Mouse (Mus musculus) heart, postnatal 0 days (tissue): ENCODE data around the gene Ap2m1. TPM values are rescaled to one million over a fixed set of nuclear protein-coding genes. Genes with fewer than 3 reads are reported as not detected.

Experiments used
- ATAC-seq: fragments of 200-750 bp; cut with Nextera tagmentation; 2 replicates; pipeline ENCODE4 v1.8.0; 2017; ENCODE audit warnings: low read depth, moderate number of reproducible peaks, moderate library complexity; ENCODE audit not compliant: insufficient read depth
- DNase-seq: peaks from one replicate; pipeline ENCODE4 v3.0.0-alpha.2; 2016; ENCODE audit warnings: low spot score
- H3K27ac ChIP-seq: fragments of 300-500 bp; sonication (generic); 2 replicates; pipeline ENCODE4 v1.5.1; 2014; ENCODE audit warnings: low read depth, mild to moderate bottlenecking
- H3K27me3 ChIP-seq: fragments of 300-500 bp; sonication (generic); 2 replicates; pipeline ENCODE4 v1.6.1; 2014; ENCODE audit warnings: low read length, mixed read lengths; ENCODE audit not compliant: control insufficient read depth, insufficient read depth
- H3K36me3 ChIP-seq: fragments of 300-500 bp; sonication (generic); replicated peaks from 2 replicates; pipeline ENCODE4 v1.6.1; 2014; ENCODE audit warnings: low read length, mixed read lengths; ENCODE audit not compliant: control insufficient read depth, insufficient read depth
- H3K4me1 ChIP-seq: fragments of 300-500 bp; sonication (generic); 2 replicates; pipeline ENCODE4 v1.6.1; 2014; ENCODE audit warnings: antibody characterized with exemption; ENCODE audit not compliant: control insufficient read depth, insufficient read depth
- H3K4me2 ChIP-seq: fragments of 300-500 bp; sonication (generic); 2 replicates; pipeline ENCODE4 v1.6.1; 2014; ENCODE audit warnings: low read depth, mild to moderate bottlenecking, low read length, moderate library complexity
- H3K4me3 ChIP-seq: fragments of 300-500 bp; sonication (generic); 2 replicates; pipeline ENCODE4 v1.5.1; 2014; ENCODE audit warnings: low read depth, low read length
- H3K9ac ChIP-seq: fragments of 300-500 bp; sonication (generic); replicated peaks from 2 replicates; pipeline ENCODE4 v1.6.1; 2014; ENCODE audit warnings: low read depth, low read length, mixed read lengths
- H3K9me3 ChIP-seq: fragments of 300-500 bp; sonication (generic); replicated peaks from 2 replicates; pipeline ENCODE4 v1.6.1; 2016; ENCODE audit warnings: low read length; ENCODE audit not compliant: control insufficient read depth
- CTCF ChIP-seq: IDR thresholded peaks from 2 replicates; pipeline ENCODE4 v1.5.1; 2016; ENCODE audit warnings: antibody characterized with exemption, control low read depth, low read depth
- EP300 ChIP-seq: IDR thresholded peaks from 2 replicates; pipeline ENCODE4 v1.6.1; 2016; ENCODE audit warnings: antibody characterized with exemption, low read depth
- WGBS: fragments of 180-500 bp; shearing (Covaris S2); extraction: QIAGEN DNeasy Blood & Tissue Kit; methylation state at CpG from one replicate; pipeline ENCODE4 v1.1.7; 2014; 5-methylcytosine and 5-hydroxymethylcytosine counted together
- polyA plus RNA-seq: library from polyadenylated mRNA; unstranded; fragments of >200 nt; fragmentation: Nextera tagmentation; extraction: Ambion mirVana; gene quantifications from 2 replicates; pipeline ENCODE4 v1.2.1, GENCODE M21; 2015
- total RNA-seq: library from RNA; depleted of rRNA; stranded (reverse); fragments of >200 nt; gene quantifications from 2 replicates; pipeline ENCODE4 v1.2.3, GENCODE M21; 2014; ENCODE audit warnings: low replicate concordance

Gene Ap2m1
- total and polyA plus RNA-seq, 2 experiments from 2014 or later = 363 to 429 TPM

DNA sequence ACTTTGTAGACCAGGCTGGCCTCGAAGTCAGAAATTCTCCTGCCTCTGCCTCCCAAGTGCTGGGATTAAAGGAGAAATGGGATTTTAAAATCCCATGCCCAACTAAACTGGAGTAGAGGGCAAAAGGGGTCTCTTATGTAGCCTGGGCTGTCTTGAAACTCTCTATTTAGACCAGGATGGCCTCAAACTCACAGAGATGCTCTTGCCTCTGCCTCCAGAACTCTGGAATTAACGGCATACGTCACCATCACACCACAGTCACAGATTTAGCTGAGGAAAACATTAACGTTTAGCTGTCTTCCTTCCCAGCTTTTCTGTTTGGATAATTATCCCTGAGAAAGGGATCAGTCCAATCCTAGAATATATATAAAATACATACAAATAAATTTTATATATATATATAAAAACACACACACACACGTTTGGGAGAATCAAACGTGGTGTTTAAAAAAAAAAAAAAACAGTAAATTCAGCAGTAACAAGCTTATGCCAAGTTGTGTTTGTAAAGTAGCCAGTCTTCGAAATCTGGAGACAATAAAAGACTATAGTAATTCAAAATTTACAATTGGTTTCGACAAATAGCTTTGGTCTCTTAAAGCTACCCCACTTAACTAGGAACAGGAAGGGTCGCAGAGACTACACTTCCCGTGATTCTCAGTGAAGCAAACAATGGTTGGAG lies 522 bp upstream of the Ap2m1 start:
- WGBS = 41% methylated on average over 10 of the region's 10 CpGs
- no peak for ATAC-seq
- H3K4me2 ChIP-seq = 0 out of 2 replicates have a peak overlapping the region, but pooled peaks have one; percentile 25
- H3K9ac ChIP-seq = no peak overlapping the region
- peaks cover 21% of the 10 kb centered on the region for H3K4me1 ChIP-seq
- TF ChIP-seq EP300 = no peak
- no peak for TF ChIP-seq CTCF
- no peak overlapping the region for H3K4me3 ChIP-seq
- H3K9me3 ChIP-seq = no peaks in the 10 kb centered on the region
- no peak overlapping the region for H3K27ac ChIP-seq
- no peak for DNase-seq
- H3K36me3 ChIP-seq = peaks cover 53% of the 10 kb centered on the region
- H3K27me3 ChIP-seq = no peaks in the 10 kb centered on the region

DNA sequence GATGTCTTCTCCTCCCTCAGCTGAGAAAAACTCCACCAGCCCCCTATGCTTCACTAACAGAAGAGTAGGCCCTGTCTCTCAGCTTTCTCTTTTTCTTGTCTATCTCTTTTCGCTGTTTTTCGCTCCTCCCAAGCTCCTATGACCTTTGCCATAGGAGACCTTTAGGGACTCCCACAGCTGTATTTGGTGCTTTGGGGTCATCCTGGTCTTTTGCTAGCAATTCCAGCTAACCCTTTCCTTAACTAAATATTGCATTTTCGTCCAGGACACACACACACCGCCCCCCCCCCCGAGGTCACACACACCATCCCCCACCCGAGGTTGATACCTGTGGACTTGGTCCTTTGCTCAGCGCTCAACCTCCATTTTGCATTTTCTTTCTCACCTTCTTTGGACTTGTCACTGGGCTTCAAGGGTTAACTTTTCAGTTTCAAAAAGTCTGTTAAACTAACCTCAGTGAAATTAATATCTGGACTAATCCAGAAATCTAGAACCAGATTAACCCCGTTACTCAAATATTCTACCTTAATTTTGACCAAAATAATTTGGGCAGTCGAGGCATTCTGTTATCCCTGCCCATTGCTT lies 895 bp downstream of the Ap2m1 start:
- Histone ChIP-seq H3K27ac (peak overlapping the region; percentile 93), H3K27me3 (no peaks in the 10 kb centered on the region), H3K9ac (peak overlapping the region; percentile 92), H3K4me2 (peak overlapping the region; percentile 80), H3K36me3 (peaks cover 53% of the 10 kb centered on the region), H3K4me3 (peak overlapping the region; percentile 96), H3K9me3 (no peaks in the 10 kb centered on the region), H3K4me1 (peaks cover 21% of the 10 kb centered on the region)
- no peak for ATAC-seq
- WGBS = 24% methylated on average over 9 of the region's 9 CpGs
- TF ChIP-seq EP300 (no peak), CTCF (no peak)
- no peak for DNase-seq

- peaks cover 53% of the 10 kb centered on the region for H3K36me3 ChIP-seq
- 0 out of 2 replicates have a peak overlapping the region, but pooled peaks have one; percentile 16 for H3K27ac ChIP-seq
- TF ChIP-seq EP300 (no peak), CTCF (0 out of 2 replicates have a peak, but pooled peaks have one; percentile 4)
- peak overlapping the region; percentile 15 for H3K9ac ChIP-seq
- H3K4me1 ChIP-seq = peaks cover 21% of the 10 kb centered on the region
- H3K4me3 ChIP-seq = peak overlapping the region; percentile 96
- H3K9me3 ChIP-seq = no peaks in the 10 kb centered on the region
- ATAC-seq (no peak), DNase-seq (peak; percentile 25)
- 16% methylated on average over 5 of the region's 5 CpGs for WGBS
- H3K27me3 ChIP-seq = no peaks in the 10 kb centered on the region
- peak overlapping the region; percentile 80 for H3K4me2 ChIP-seq
Observed at GRCm38 (mm10) chr16:20537071-20537471, 1.8 kb downstream of the Ap2m1 start.

- ATAC-seq (no peak), DNase-seq (no peak)
- no peak overlapping the region for H3K9ac ChIP-seq
- H3K4me2 ChIP-seq = peak overlapping the region; percentile 80
- H3K4me1 ChIP-seq = peaks cover 21% of the 10 kb centered on the region
- no peaks in the 10 kb centered on the region for H3K27me3 ChIP-seq
- WGBS = 32% methylated on average over 6 of the region's 6 CpGs
- H3K27ac ChIP-seq = 0 out of 2 replicates have a peak overlapping the region, but pooled peaks have one; percentile 16
- peak overlapping the region; percentile 96; the same call in 1 of the 2 replicates for H3K4me3 ChIP-seq
- peaks cover 57% of the 10 kb centered on the region for H3K36me3 ChIP-seq
- no peak for TF ChIP-seq CTCF
- TF ChIP-seq EP300 = no peak
- no peaks in the 10 kb centered on the region for H3K9me3 ChIP-seq
Observed at GRCm38 (mm10) chr16:20537601-20538320, 2.5 kb downstream of the Ap2m1 start.

DNA sequence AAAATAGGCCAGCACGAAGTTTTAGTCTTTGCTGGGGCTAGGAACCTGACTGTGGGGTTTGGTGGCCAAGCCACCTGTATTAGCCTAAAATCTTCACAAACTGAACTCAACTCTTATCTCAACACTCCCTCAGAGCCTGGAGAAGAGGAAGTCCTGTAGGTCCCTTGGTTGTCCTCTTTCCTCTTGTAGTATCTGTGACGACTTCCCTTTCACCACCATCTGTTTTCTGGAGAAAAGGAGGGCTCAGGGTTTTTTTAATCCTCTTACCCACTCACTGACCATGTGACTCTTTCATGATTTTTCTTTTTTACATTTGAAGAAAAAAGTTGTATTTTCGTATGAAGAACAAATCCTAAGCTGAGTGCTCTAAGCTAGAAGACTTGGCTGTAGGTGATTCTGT lies 4.4 kb downstream of the Ap2m1 start:
- H3K27me3 ChIP-seq = no peaks in the 10 kb centered on the region
- TF ChIP-seq CTCF (no peak), EP300 (no peak)
- H3K9me3 ChIP-seq = no peaks in the 10 kb centered on the region
- H3K4me1 ChIP-seq = peaks cover 21% of the 10 kb centered on the region
- WGBS = 73% methylated on average over 3 of the region's 3 CpGs
- ATAC-seq (no peak), DNase-seq (no peak)
- no peak overlapping the region for H3K4me2 ChIP-seq
- peaks cover 62% of the 10 kb centered on the region for H3K36me3 ChIP-seq
- no peak overlapping the region for H3K9ac ChIP-seq
- H3K27ac ChIP-seq = no peak overlapping the region
- H3K4me3 ChIP-seq = no peak overlapping the region
